Mouse (Mus musculus): ENCODE measurements at regions not wholly inside any gene's neighbourhood (a gene's known extent, or its start where the extent isn't known, plus 50 kb on each side); places are given as distances from the start of the nearest gene placed in this dataset.

GRCm38 (mm10) chr1:18057646-18058210, 88.0 kb downstream of the Crisp4 start:
- TF ChIP-seq POLR2AphosphoS5 (IDR thresholded peaks at IDR 0.05; ENCODE audit: borderline replicate concordance, low read depth, low read length) (no peak), POLR2A (IDR thresholded peaks at IDR 0.05; ENCODE audit: control insufficient read depth in 1 of 2, insufficient read depth in 1 of 2, low read depth in 1 of 2, low read length in 2 of 2, poor library complexity in 1 of 2) (no peak), POLR2AphosphoS2 (IDR thresholded peaks at IDR 0.05; ENCODE audit: low read length) (no peak), TCF12 (IDR thresholded peaks at IDR 0.05; ENCODE audit: low read depth, low read length) (no peak), CTCF (IDR thresholded peaks at IDR 0.05 in 2 of 3, conservative IDR thresholded peaks at IDR 0.05 in 1 of 3; ENCODE audit: control insufficient read depth in 1 of 3, insufficient read depth in 1 of 3, low read depth in 2 of 3, low read length in 3 of 3, poor library complexity in 1 of 3, severe bottlenecking in 1 of 3) (no peak), EP300 (IDR thresholded peaks at IDR 0.05; ENCODE audit: low read depth in 1 of 2, low read length in 2 of 2) (no peak), ETS1 (IDR thresholded peaks at IDR 0.05; ENCODE audit: low read depth, low read length) (no peak), MXI1 (IDR thresholded peaks at IDR 0.05; ENCODE audit: low read depth, low read length) (no peak), KAT2A (conservative IDR thresholded peaks at IDR 0.05; ENCODE audit: low read depth, low read length) (no peak), USF1 (IDR thresholded peaks at IDR 0.05; ENCODE audit: low read depth, low read length) (no peak), HCFC1 (IDR thresholded peaks at IDR 0.05; ENCODE audit: low read depth, low read length) (no peak), ELF1 (IDR thresholded peaks at IDR 0.05; ENCODE audit: low read depth, low read length) (no peak)

All from MEL (cell line).